Mouse (Mus musculus): ENCODE results near the gene Ankrd13b. TPM values are rescaled to one million over a fixed set of nuclear protein-coding genes. Genes with fewer than 3 reads are reported as not detected.

The Ankrd13b gene
- polyA plus RNA-seq, 1 experiment from 2014 or later, result 41.3 TPM

GRCm38 (mm10) chr11:77485229-77485628 lies 4.2 kb downstream of the Ankrd13b start:
- no peaks in the 10 kb centered on the region for H3K27me3 ChIP-seq (replicated peaks)
- H3K36me3 ChIP-seq, result no peaks in the 10 kb centered on the region
- H3K27ac ChIP-seq (replicated peaks), result peak overlapping the region; percentile 45; the same call in 1 of the 2 replicates

GRCm38 (mm10) chr11:77483510-77484255 lies 5.8 kb downstream of the Ankrd13b start:
- no peak for ATAC-seq (ENCODE audit: low FRiP score)
- 0 out of 2 replicates have a peak overlapping the region, but pooled peaks have one; percentile 23 for H3K9ac ChIP-seq (replicated peaks)
- no peak overlapping the region for H3K4me2 ChIP-seq
- H3K27me3 ChIP-seq (replicated peaks), result no peaks in the 10 kb centered on the region
- H3K27ac ChIP-seq (replicated peaks), result no peak overlapping the region; the same call in 1 of the 2 replicates
- H3K4me3 ChIP-seq (replicated peaks), result no peak overlapping the region
- WGBS, result 73% methylated on average over 11 of the region's 11 CpGs
- peaks cover 59% of the 10 kb centered on the region for H3K4me1 ChIP-seq
- H3K36me3 ChIP-seq, result no peaks in the 10 kb centered on the region
- H3K9me3 ChIP-seq (replicated peaks), result no peaks in the 10 kb centered on the region

More at GRCm38 (mm10) chr11:77485229-77485628, 4.2 kb downstream of the Ankrd13b start:
- 14% methylated on average over 6 of the region's 6 CpGs for WGBS
- Histone ChIP-seq H3K9ac (replicated peaks) (0 out of 2 replicates have a peak overlapping the region, but pooled peaks have one; percentile 8), H3K9me3 (replicated peaks) (no peaks in the 10 kb centered on the region), H3K4me3 (replicated peaks) (no peak overlapping the region), H3K4me2 (peak overlapping the region; percentile 94), H3K4me1 (peaks cover 66% of the 10 kb centered on the region)
- no peak for ATAC-seq (ENCODE audit: low FRiP score)

- no peaks in the 10 kb centered on the region for H3K27me3 ChIP-seq (replicated peaks)
- WGBS, result 75% methylated on average over 3 of the region's 3 CpGs
- no peak overlapping the region for H3K27ac ChIP-seq (replicated peaks)
- H3K4me1 ChIP-seq, result peaks cover 52% of the 10 kb centered on the region
- no peaks in the 10 kb centered on the region for H3K9me3 ChIP-seq (replicated peaks)
- no peak for ATAC-seq (ENCODE audit: low FRiP score)
- H3K4me3 ChIP-seq (replicated peaks), result no peak overlapping the region
- no peak overlapping the region for H3K4me2 ChIP-seq
- no peak overlapping the region for H3K9ac ChIP-seq (replicated peaks)
- no peaks in the 10 kb centered on the region for H3K36me3 ChIP-seq
Measured at GRCm38 (mm10) chr11:77483043-77483442, 6.4 kb downstream of the Ankrd13b start.

- H3K36me3 ChIP-seq, result peaks cover 23% of the 10 kb centered on the region
- H3K4me2 ChIP-seq, result no peak overlapping the region
- ATAC-seq (ENCODE audit: low FRiP score), result no peak
- no peaks in the 10 kb centered on the region for H3K9me3 ChIP-seq (replicated peaks)
- H3K9ac ChIP-seq (replicated peaks), result no peak overlapping the region
- no peaks in the 10 kb centered on the region for H3K27me3 ChIP-seq (replicated peaks)
- 95% methylated on average over 6 of the region's 6 CpGs for WGBS
- H3K4me1 ChIP-seq, result no peaks in the 10 kb centered on the region; the same call in 1 of the 2 replicates
- H3K27ac ChIP-seq (replicated peaks), result no peak overlapping the region
- no peak overlapping the region for H3K4me3 ChIP-seq (replicated peaks)
Measured at GRCm38 (mm10) chr11:77476895-77477294, 12.6 kb downstream of the Ankrd13b start.

- Histone ChIP-seq H3K36me3 (peaks cover 30% of the 10 kb centered on the region), H3K4me1 (no peaks in the 10 kb centered on the region), H3K27me3 (replicated peaks) (no peaks in the 10 kb centered on the region), H3K4me2 (no peak overlapping the region), H3K4me3 (replicated peaks) (no peak overlapping the region), H3K9me3 (replicated peaks) (no peaks in the 10 kb centered on the region), H3K27ac (replicated peaks) (no peak overlapping the region), H3K9ac (replicated peaks) (no peak overlapping the region)
- ATAC-seq (ENCODE audit: low FRiP score), result no peak
- 95% methylated on average over 14 of the region's 14 CpGs for WGBS
Measured at GRCm38 (mm10) chr11:77476216-77476615, 13.3 kb downstream of the Ankrd13b start.

- H3K9me3 ChIP-seq (replicated peaks), result no peaks in the 10 kb centered on the region
- peaks cover 41% of the 10 kb centered on the region for H3K36me3 ChIP-seq
- no peak overlapping the region for H3K4me2 ChIP-seq
- no peak overlapping the region for H3K27ac ChIP-seq (replicated peaks)
- H3K27me3 ChIP-seq (replicated peaks), result peaks cover 14% of the 10 kb centered on the region; the same call in 1 of the 2 replicates
- H3K4me3 ChIP-seq (replicated peaks), result no peak overlapping the region
- no peak for ATAC-seq (ENCODE audit: low FRiP score)
- peaks cover 1% of the 10 kb centered on the region; the same call in 1 of the 2 replicates for H3K4me1 ChIP-seq
- 92% methylated on average over 16 of the region's 16 CpGs for WGBS
- no peak overlapping the region for H3K9ac ChIP-seq (replicated peaks)
Measured at GRCm38 (mm10) chr11:77472775-77473174, 16.7 kb downstream of the Ankrd13b start.

GRCm38 (mm10) chr11:77471407-77471806 lies 18.1 kb downstream of the Ankrd13b start:
- H3K9ac ChIP-seq (replicated peaks), result no peak overlapping the region
- ATAC-seq (ENCODE audit: low FRiP score), result no peak
- WGBS, result 76% methylated on average over 27 of the region's 29 CpGs
- no peaks in the 10 kb centered on the region for H3K9me3 ChIP-seq (replicated peaks)
- H3K27ac ChIP-seq (replicated peaks), result no peak overlapping the region
- no peak overlapping the region for H3K4me3 ChIP-seq (replicated peaks)
- peaks cover 4% of the 10 kb centered on the region; the same call in 1 of the 2 replicates for H3K4me1 ChIP-seq
- peaks cover 27% of the 10 kb centered on the region for H3K27me3 ChIP-seq (replicated peaks)
- H3K4me2 ChIP-seq, result no peak overlapping the region
- peaks cover 37% of the 10 kb centered on the region for H3K36me3 ChIP-seq

- Histone ChIP-seq H3K36me3 (peaks cover 29% of the 10 kb centered on the region), H3K4me3 (replicated peaks) (no peak overlapping the region), H3K27me3 (replicated peaks) (peaks cover 54% of the 10 kb centered on the region), H3K4me1 (peaks cover 4% of the 10 kb centered on the region; the same call in 1 of the 2 replicates), H3K9ac (replicated peaks) (no peak overlapping the region), H3K9me3 (replicated peaks) (no peaks in the 10 kb centered on the region), H3K4me2 (no peak overlapping the region), H3K27ac (replicated peaks) (no peak overlapping the region)
- 82% methylated on average over 9 of the region's 9 CpGs for WGBS
- no peak for ATAC-seq (ENCODE audit: low FRiP score)
Measured at GRCm38 (mm10) chr11:77468397-77468796, 21.1 kb downstream of the Ankrd13b start.

- peak overlapping the region; percentile 30; the same call in 1 of the 2 replicates for H3K4me2 ChIP-seq
- no peak overlapping the region for H3K4me3 ChIP-seq (replicated peaks)
- H3K36me3 ChIP-seq, result peaks cover 26% of the 10 kb centered on the region
- no peaks in the 10 kb centered on the region for H3K9me3 ChIP-seq (replicated peaks)
- H3K27ac ChIP-seq (replicated peaks), result no peak overlapping the region
- 13% methylated on average over 20 of the region's 20 CpGs for WGBS
- peaks cover 5% of the 10 kb centered on the region for H3K4me1 ChIP-seq
- H3K27me3 ChIP-seq (replicated peaks), result peaks cover 59% of the 10 kb centered on the region
- ATAC-seq (ENCODE audit: low FRiP score), result no peak
- no peak overlapping the region for H3K9ac ChIP-seq (replicated peaks)
Measured at GRCm38 (mm10) chr11:77467784-77468183, 21.7 kb downstream of the Ankrd13b start.

- WGBS, result 5% methylated on average over 25 of the region's 25 CpGs
- Histone ChIP-seq H3K36me3 (peaks cover 20% of the 10 kb centered on the region), H3K9ac (replicated peaks) (no peak overlapping the region), H3K27me3 (replicated peaks) (peaks cover 62% of the 10 kb centered on the region), H3K4me1 (peaks cover 11% of the 10 kb centered on the region), H3K4me2 (no peak overlapping the region), H3K9me3 (replicated peaks) (no peaks in the 10 kb centered on the region), H3K4me3 (replicated peaks) (no peak overlapping the region), H3K27ac (replicated peaks) (no peak overlapping the region)
- no peak for ATAC-seq (ENCODE audit: low FRiP score)
Measured at GRCm38 (mm10) chr11:77467157-77467556, 22.3 kb downstream of the Ankrd13b start.

GRCm38 (mm10) chr11:77466544-77466943 lies 22.9 kb downstream of the Ankrd13b start:
- peaks cover 17% of the 10 kb centered on the region for H3K4me1 ChIP-seq
- ATAC-seq (ENCODE audit: low FRiP score), result no peak
- H3K9ac ChIP-seq (replicated peaks), result no peak overlapping the region
- no peaks in the 10 kb centered on the region for H3K9me3 ChIP-seq (replicated peaks)
- 38% methylated on average over 9 of the region's 9 CpGs for WGBS
- H3K36me3 ChIP-seq, result peaks cover 14% of the 10 kb centered on the region
- no peak overlapping the region for H3K4me2 ChIP-seq
- H3K27me3 ChIP-seq (replicated peaks), result peaks cover 67% of the 10 kb centered on the region
- H3K27ac ChIP-seq (replicated peaks), result no peak overlapping the region
- H3K4me3 ChIP-seq (replicated peaks), result no peak overlapping the region

- no peak for ATAC-seq (ENCODE audit: low FRiP score)
- Histone ChIP-seq H3K27ac (replicated peaks) (no peak overlapping the region), H3K4me2 (no peak overlapping the region), H3K36me3 (peaks cover under 1% of the 10 kb centered on the region; the same call in 1 of the 2 replicates), H3K9ac (replicated peaks) (no peak overlapping the region), H3K27me3 (replicated peaks) (peaks cover 78% of the 10 kb centered on the region), H3K4me3 (replicated peaks) (no peak overlapping the region), H3K4me1 (peaks cover 17% of the 10 kb centered on the region), H3K9me3 (replicated peaks) (no peaks in the 10 kb centered on the region)
- 44% methylated on average over 3 of the region's 3 CpGs for WGBS
Measured at GRCm38 (mm10) chr11:77465111-77465510, 24.4 kb downstream of the Ankrd13b start.
